Mouse (Mus musculus) liver, embryonic 14.5 days (tissue): ENCODE results near the gene Gpatch4.

Experiments
- CTCF ChIP-seq: IDR thresholded peaks from 2 replicates; pipeline ENCODE4 v1.5.1; 2016; ENCODE audit warnings: antibody characterized with exemption, low read depth, control low read depth
- EP300 ChIP-seq: IDR thresholded peaks from 2 replicates; pipeline ENCODE4 v1.6.1; 2016; ENCODE audit warnings: antibody characterized with exemption, low read depth

DNA sequence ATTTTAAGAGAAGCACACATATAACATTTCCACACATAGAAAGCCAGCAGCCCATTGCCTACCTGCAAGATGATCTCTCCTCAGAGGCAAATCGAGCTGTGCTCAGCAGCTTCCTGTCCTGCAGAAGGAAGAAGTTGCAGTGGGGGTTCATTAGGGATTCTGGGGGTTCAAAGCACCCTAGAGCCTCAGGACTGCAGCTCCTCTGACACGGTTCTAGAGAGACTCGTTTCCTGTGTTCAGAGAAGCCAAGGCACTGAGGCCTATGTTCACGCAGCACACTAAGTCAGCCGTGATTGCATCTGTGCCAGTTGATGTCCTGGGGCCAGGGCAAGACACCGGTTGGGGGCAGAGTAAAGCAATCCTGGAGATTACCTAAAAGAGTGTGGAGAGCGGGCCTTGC lies 16.1 kb upstream of the Gpatch4 start:
- TF ChIP-seq EP300 (no peak), CTCF (no peak)
